Mouse (Mus musculus) natural killer cell, adult 2 months (primary cell): ENCODE results near the gene Myo3b.

Experiments used
- DNase-seq, 2 experiments: peaks; one replicate each; pipeline ENCODE4 v3.0.0; 2022; ENCODE audit warnings: low spot score in 2 of 2

The Myo3b gene

DNA sequence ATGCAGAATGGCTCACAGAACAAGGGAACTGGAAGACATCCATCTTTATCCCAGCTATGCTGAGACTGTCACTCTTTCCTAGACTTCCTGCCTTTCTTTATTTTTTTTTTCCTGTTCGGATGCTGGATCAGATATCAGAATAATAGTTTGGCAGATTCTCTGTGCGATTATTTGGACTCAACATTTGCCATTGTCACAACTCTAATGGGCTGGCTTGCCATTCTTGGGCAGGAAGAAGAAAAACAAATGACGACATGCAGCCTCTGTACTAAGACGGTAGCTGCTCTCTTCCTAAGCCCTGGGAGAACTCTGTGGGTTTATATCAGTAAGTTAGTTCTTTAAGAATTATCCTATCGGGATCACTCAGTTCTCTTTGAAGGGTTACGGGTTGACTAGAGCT lies 89.7 kb downstream of the Myo3b start:
- DNase-seq: no peak

GRCm38 (mm10) chr2:70129566-70129965 lies 90.6 kb downstream of the Myo3b start:
- no peak for DNase-seq

GRCm38 (mm10) chr2:70133281-70133680 lies 94.4 kb downstream of the Myo3b start:
- no peak for DNase-seq

DNA sequence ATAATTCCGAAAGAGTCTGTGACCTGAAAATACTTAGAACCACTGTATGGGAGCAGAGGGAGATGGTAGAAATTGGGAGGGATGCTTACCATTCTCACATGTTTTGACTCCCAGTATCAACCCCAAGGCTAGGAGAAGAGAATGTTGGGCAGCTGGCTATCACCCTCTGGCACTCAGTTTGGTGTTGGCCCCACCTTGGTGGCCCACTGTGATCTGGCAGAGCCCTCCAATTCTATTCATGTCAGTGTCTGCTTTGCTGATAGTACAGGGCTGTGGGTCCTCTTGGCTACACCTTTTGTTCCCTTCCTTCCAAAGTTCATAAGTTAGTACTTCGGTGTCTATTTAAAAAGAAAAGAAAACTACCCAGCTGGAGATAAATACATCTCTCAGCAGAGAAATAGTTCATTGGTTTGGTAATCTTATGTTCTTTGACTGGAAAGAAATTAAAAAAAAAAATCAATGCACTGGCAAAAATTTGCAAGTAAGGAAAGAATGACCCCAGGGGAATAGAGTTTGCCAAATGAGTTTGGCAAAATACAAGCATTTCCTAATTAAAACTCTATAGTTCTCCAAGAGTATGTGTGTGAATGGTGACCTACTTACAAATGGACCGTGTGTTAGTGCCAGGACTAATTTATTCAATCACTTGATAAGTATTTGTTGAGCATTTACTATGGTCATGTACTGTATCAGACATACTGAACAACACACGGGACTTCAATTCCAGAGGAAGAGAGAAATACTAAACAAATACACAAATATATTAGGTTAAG lies 98.5 kb downstream of the Myo3b start:
- DNase-seq: no peak

DNA sequence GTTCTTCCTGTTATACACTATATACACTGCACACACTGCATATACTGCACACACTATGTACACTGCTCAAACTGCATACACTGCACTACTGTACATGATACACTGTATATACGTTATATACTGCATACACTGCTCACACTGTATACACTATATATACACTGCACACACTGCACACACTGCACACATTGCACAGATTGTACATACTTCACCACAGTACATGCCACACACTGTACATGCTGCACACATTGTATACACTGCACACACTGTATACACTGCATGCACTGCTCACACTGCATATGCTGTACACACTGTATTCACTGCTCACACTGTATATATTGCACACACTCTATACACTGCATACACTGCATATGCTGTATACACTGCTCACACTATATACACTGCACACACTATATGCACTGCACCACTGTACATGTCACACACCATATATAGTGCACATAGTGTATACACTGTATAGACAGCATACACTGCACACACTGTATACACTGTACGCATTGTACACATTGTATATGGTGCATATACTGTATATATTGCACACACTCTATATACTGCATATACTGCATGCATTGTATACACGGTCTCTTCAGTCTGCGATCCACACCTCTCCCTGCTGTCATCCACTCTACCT lies 104.7 kb downstream of the Myo3b start:
- no peak for DNase-seq

- DNase-seq: peak in 1 of 2 experiments; percentile 4
Measured at GRCm38 (mm10) chr2:70146993-70147581, 108.2 kb downstream of the Myo3b start.

GRCm38 (mm10) chr2:70148821-70149510 lies 110.0 kb downstream of the Myo3b start:
- no peak for DNase-seq

- no peak for DNase-seq
Measured at GRCm38 (mm10) chr2:70150399-70151035, 111.6 kb downstream of the Myo3b start.

DNA sequence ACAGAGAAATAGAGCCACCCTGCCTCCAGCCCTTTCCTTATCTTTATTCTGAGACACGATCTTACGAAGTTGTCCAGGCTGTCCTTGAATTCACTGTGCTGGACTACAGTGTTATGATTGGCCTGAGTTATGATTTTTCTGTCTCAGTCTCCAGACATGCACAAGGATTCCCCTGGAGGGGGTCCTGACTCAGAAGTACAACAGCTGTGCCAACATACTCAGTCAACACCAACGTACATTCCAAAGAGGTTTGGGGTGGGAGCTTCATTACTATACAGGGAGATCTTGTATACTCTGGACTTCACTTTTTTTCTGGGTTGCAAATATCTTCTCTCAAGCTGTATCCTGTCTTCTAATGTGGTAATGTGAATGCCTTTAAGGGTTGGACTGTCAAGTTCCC lies 113.0 kb downstream of the Myo3b start:
- DNase-seq: no peak

DNA sequence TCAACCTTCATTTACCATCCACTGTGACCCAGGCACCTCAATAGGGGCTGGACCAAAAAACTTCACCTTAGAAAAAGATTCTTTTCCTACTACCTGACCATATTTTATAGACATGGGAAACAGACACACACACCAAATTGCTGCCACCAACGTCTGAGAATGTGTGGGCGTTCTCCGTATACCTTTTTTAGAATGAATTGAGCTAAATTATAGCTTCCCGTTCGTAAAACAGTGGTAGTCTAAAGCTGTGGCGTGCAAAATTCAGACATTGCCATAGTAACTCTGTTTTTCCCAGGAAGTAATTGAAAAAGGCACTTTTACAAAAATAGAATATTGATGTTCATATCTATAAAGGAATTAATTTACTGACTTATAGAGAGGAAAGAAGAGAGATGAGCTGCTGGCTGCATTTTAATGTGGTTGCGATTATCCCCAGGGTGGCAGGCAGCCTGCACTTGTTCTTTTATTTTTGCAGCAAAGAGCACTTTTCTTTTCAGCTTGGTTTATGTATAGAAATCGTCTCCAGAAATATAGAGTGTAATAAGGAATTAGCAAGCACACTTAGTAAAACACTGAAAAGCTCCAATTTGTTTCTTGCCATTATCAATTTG lies 116.4 kb downstream of the Myo3b start:
- DNase-seq: no peak

GRCm38 (mm10) chr2:70159543-70159942 lies 120.6 kb downstream of the Myo3b start:
- DNase-seq: no peak

DNA sequence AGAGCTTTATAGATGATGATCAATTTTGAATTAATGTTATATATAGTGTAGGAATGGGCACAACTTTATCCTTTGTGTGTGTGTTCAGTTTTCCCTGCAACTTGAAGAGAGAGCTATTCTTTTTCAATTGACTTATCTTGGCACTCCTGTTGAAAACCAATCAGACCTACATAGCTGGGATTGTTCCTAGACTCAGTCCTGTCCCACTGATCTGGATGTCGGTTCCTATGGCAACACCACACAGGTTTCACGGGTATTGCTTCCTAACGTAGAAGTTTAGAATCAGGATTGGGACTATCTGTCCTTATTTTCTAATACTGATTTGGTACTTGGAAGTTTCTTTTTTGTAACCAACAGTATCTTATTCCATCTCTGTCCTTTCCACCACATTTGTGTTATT lies 127.3 kb downstream of the Myo3b start:
- no peak for DNase-seq

- DNase-seq: no peak
Measured at GRCm38 (mm10) chr2:70167944-70168935, 129.3 kb downstream of the Myo3b start.

GRCm38 (mm10) chr2:70170469-70170868 lies 131.5 kb downstream of the Myo3b start:
- DNase-seq: no peak

DNA sequence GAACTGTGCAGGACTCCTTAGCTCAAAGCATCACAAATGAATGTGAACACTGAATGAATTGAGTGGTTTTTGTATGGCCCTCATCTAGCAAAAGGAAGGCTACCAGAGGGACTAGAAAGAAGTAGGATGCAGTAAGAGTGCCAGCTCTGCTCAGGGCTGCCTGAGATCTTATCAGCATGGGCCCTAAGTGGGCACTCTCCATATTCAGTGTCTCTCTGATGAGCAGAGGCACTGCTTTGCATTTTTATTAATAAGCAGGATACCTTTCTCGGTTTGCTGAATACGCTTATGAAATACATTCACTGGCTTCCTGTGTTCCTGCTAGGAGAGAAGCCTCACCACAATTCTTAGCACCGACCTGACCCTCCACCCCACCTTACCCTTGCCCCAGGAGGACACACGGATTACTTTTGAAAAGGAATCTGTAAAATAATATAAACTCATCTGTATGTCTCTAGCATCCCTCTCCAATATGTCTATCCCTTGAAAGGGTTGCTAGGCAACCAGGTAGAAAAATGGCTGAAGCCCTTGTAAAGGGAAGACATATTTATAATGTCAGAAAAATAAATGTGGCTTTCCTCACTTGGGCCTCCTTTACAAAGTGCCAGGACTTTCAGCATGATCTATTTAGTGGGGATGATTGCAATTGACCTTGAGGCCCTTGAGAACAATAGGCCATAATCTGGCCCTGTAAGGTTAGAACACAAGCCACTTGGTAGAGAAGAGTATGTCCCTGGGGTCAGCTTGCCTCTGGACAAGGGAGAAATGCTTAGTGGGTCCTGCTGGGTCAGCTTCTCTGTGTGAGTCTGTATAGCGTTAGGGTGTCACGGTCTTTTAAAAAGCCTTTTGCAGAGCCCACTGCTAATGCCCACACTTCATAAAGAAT lies 138.1 kb downstream of the Myo3b start:
- no peak for DNase-seq

DNA sequence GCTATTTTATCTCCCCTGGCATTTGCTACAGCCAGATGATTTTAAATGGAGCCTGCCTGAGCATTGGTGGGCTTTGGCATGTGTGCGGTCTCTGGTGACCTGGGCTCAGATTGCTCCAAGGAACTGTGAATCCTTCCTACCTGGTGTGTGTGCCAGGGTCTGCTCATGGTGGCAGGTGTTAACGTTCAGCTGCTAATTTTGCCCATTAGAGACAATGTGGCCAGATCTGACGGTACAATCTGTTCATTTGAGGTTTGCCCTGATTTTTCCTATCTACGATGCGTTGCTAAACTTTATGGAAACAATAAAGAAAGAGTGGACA lies 138.7 kb downstream of the Myo3b start:
- no peak for DNase-seq

- no peak for DNase-seq
Measured at GRCm38 (mm10) chr2:70178241-70178640, 139.3 kb downstream of the Myo3b start.

- no peak for DNase-seq
Measured at GRCm38 (mm10) chr2:70182150-70182670, 143.3 kb downstream of the Myo3b start.

GRCm38 (mm10) chr2:70187040-70187439 lies 148.1 kb downstream of the Myo3b start:
- DNase-seq: no peak
